Mouse (Mus musculus) C2C12 (cell line): ENCODE measurements around the gene Def8.
A peak's percentile ranks its signal among the peaks of the same experiment; 100 is the strongest.

ENCODE experiments used
- CEBPB ChIP-seq: IDR thresholded peaks from one replicate; pipeline ENCODE4 v1.6.1; 2011; ENCODE audit warnings: low read depth, mild to moderate bottlenecking, control low read depth, moderate library complexity
- CTCF ChIP-seq: IDR thresholded peaks from one replicate; pipeline ENCODE4 v1.5.1; 2011; ENCODE audit not compliant: control insufficient read depth, insufficient read depth, insufficient read length
- MAX ChIP-seq: IDR thresholded peaks from one replicate; pipeline ENCODE4 v1.6.1; 2011; ENCODE audit warnings: mild to moderate bottlenecking, control low read depth
- MYOD1 ChIP-seq: IDR thresholded peaks from one replicate; pipeline ENCODE4 v1.6.1; 2011; ENCODE audit warnings: low read depth; ENCODE audit not compliant: control insufficient read depth, insufficient read length
- MYOG ChIP-seq: IDR thresholded peaks from one replicate; pipeline ENCODE4 v1.6.1; 2011; ENCODE audit not compliant: control insufficient read depth, insufficient read length; ENCODE audit errors: extremely low read depth
- USF1 ChIP-seq: IDR thresholded peaks from one replicate; pipeline ENCODE4 v1.6.1; 2011; ENCODE audit warnings: low read depth, mild to moderate bottlenecking, control low read depth, moderate library complexity

DNA sequence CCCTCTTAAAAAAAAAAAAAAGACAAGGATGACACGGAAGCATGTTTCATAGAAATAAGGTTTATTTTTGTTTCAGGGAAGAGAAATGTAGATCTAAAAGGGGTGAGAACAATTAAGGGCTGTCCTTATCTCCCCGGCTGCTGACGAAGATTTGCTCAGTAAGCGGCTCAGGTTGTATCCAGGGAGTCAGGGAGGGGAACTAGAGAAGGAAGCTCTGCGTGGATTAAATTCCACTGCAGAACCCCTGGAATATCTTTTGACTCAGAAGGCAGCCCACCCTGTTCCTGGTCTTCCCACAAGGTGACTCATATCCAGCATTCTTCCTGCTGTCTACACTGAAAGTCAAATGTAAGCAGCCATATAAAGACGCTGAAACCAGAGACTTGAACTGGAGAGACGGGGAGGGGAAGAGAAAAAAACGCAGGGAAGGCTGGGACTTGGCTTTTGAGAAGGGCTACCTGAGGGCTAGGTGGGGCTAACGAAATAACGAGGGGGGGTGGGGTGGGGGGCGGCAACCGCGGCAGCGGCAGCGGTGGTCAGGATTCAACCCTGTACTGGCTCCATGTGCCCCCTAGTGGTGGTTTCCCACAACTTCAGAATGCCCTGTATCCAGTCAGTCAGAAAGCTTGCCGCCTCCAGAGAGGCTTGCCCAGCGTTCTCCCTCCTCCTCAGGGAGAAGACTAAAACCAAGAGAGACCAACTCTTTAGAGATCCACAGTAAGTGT, 1.1 kb upstream of the Def8 start:
- TF ChIP-seq CTCF: peak; percentile 66
- TF ChIP-seq MAX: no peak
- no peak for TF ChIP-seq MYOG
- TF ChIP-seq CEBPB: no peak
- TF ChIP-seq USF1: no peak
- no peak for TF ChIP-seq MYOD1
